Mouse (Mus musculus) liver, embryonic 14.5 days (tissue): ENCODE measurements around the gene Abr.

Source experiments
- CTCF ChIP-seq: IDR thresholded peaks from 2 replicates; pipeline ENCODE4 v1.5.1; 2016; ENCODE audit warnings: antibody characterized with exemption, low read depth, control low read depth
- EP300 ChIP-seq: IDR thresholded peaks from 2 replicates; pipeline ENCODE4 v1.6.1; 2016; ENCODE audit warnings: antibody characterized with exemption, low read depth

GRCm38 (mm10) chr11:76398798-76399586 lies 223.1 kb downstream of the Abr start, which contains the start of gene Nxn:
- TF ChIP-seq CTCF, result no peak
- no peak for TF ChIP-seq EP300
